Mouse (Mus musculus) cerebellum, postnatal 4 days (tissue): ENCODE measurements at regions not wholly inside any gene's neighbourhood (a gene's known extent, or its start where the extent isn't known, plus 50 kb on each side); places are given as distances from the start of the nearest gene placed in this dataset.

ENCODE experiments used
- DNase-seq, 2 experiments: peaks; one replicate each; pipeline ENCODE4 v3.0.0; 2022; ENCODE audit warnings: low spot score in 2 of 2, mixed read lengths in 1 of 2

DNA sequence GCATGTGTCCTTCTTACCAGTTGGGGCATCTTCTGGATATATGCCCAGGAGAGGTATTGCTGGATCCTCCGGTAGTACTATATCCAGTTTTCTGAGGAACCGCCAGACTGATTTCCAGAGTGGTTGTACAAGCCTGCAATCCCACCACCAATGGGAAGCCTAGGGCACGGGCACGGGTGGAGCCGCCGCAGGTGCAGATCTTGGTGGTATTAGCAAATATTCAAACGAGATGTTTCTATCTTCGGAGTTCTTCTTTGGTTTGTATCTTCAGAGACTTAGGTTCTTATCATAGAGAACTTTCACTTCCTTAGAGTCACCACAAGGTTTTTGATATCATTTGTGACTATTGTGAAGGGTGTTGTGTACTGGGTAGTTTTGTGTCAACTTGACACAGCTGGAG, 103.1 kb downstream of the Btbd35f12 start:
- peak; percentile 5 to 14 for DNase-seq
